Mouse (Mus musculus) limb, embryonic 14.5 days (tissue): ENCODE measurements at regions not wholly inside any gene's neighbourhood (a gene's known extent, or its start where the extent isn't known, plus 50 kb on each side); places are given as distances from the start of the nearest gene placed in this dataset.

Experiments used
- ATAC-seq: fragments of 200-750 bp; cut with Nextera tagmentation; 2 replicates; pipeline ENCODE4 v1.8.0; 2017; ENCODE audit warnings: low read depth, moderate number of reproducible peaks, moderate TSS enrichment; ENCODE audit not compliant: low FRiP score
- DNase-seq: peaks from one replicate; pipeline ENCODE4 v3.0.0-alpha.2; 2015; ENCODE audit warnings: low spot score
- H3K27ac ChIP-seq: fragments of 300-500 bp; sonication (generic); replicated peaks from 2 replicates; pipeline ENCODE4 v1.5.1; 2014; ENCODE audit warnings: low read depth, mild to moderate bottlenecking, low read length, moderate library complexity, mixed read lengths
- H3K27me3 ChIP-seq: fragments of 300-500 bp; sonication (generic); 2 replicates; pipeline ENCODE4 v1.6.1; 2014; ENCODE audit warnings: low read length, mixed read lengths; ENCODE audit not compliant: control insufficient read depth, insufficient read depth
- H3K36me3 ChIP-seq: fragments of 300-500 bp; sonication (generic); 2 replicates; pipeline ENCODE4 v1.6.1; 2014; ENCODE audit warnings: mild to moderate bottlenecking, low read length, moderate library complexity, mixed read lengths; ENCODE audit not compliant: control insufficient read depth, insufficient read depth
- H3K4me1 ChIP-seq: fragments of 300-500 bp; sonication (generic); 2 replicates; pipeline ENCODE4 v1.6.1; 2014; ENCODE audit warnings: antibody characterized with exemption, low read length, mixed read lengths; ENCODE audit not compliant: control insufficient read depth, insufficient read depth
- H3K4me2 ChIP-seq: fragments of 300-500 bp; sonication (generic); replicated peaks from 2 replicates; pipeline ENCODE4 v1.6.1; 2014; ENCODE audit warnings: low read depth, mild to moderate bottlenecking, low read length, moderate library complexity; ENCODE audit not compliant: severe bottlenecking
- H3K4me3 ChIP-seq: fragments of 300-500 bp; sonication (generic); replicated peaks from 2 replicates; pipeline ENCODE4 v1.5.1; 2014; ENCODE audit warnings: low read length
- H3K9ac ChIP-seq: fragments of 300-500 bp; sonication (generic); 2 replicates; pipeline ENCODE4 v1.6.1; 2014; ENCODE audit warnings: mild to moderate bottlenecking, low read depth, low read length, moderate library complexity; ENCODE audit not compliant: severe bottlenecking
- H3K9me3 ChIP-seq: fragments of 300-500 bp; sonication (generic); 2 replicates; pipeline ENCODE4 v1.6.1; 2016; ENCODE audit warnings: low read length; ENCODE audit not compliant: control insufficient read depth
- POLR2A ChIP-seq: fragments of 200-500 bp; IDR thresholded peaks from 2 replicates; pipeline ENCODE4 v1.8.0; 2012; ENCODE audit warnings: inconsistent platforms, mild to moderate bottlenecking, moderate library complexity, borderline replicate concordance; ENCODE audit not compliant: insufficient read depth, insufficient read length; ENCODE audit errors: extremely low read depth
- WGBS: fragments of 180-500 bp; shearing (Covaris S2); extraction: QIAGEN DNeasy Blood & Tissue Kit; methylation state at CpG from one replicate; pipeline ENCODE4 v1.1.7; 2014; 5-methylcytosine and 5-hydroxymethylcytosine counted together

DNA sequence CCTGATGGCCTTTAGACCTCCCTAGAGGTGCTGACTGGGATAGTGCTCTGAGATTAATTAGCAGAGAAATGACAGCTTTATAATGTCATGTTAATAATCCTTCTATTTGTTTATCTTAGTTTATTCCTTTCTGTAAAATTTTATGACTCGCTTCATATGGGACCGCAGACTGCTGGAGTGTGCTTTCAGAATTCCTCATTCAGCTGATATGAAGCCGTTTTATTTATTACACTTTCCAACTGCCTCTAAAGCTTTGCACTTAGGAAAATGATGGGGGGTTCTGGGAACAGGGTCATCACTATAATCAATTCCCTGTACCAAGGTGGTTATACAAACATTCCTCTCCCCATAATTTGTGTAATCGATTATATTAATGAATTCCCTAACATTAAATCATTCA is 211.6 kb upstream of the Tcerg1l start:
- no peak for ATAC-seq
- no peaks in the 10 kb centered on the region for H3K36me3 ChIP-seq
- no peak overlapping the region for H3K27ac ChIP-seq
- H3K4me2 ChIP-seq = no peak overlapping the region
- H3K9me3 ChIP-seq = no peaks in the 10 kb centered on the region
- no peak overlapping the region for H3K9ac ChIP-seq
- H3K4me1 ChIP-seq = no peaks in the 10 kb centered on the region
- no peaks in the 10 kb centered on the region for H3K27me3 ChIP-seq
- no peak for TF ChIP-seq POLR2A
- DNase-seq = no peak
- 62% methylated on average over 4 of the region's 4 CpGs for WGBS
- no peak overlapping the region for H3K4me3 ChIP-seq

DNA sequence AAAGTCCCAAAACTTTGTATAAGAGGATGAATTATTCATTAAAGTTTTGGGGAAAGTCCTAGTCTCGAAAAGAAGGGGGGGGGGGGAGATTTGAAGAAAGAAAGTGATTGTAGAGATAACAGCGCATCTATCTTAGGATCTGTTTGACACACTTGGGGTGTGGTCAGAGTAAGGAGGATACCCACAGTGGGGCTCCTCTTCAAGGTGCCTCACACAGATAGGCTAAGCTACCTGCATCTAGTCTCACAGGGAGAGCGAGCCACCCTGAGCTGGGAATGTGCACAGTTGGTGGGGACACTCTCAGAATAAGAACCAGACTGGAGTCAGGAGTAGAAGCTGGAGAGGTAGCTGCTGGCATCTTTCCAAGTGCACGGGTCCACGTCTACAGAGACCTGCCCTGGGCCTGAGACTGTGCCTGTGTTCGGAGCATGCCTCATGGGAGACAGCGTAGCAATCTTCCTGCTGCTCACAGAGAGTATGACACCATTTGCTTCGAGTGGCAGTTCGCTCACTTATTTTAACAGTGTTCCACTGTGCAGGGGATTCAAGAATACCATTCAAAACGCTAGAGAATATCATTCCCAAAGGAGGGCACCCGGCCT is 208.9 kb upstream of the Tcerg1l start:
- DNase-seq = no peak
- Histone ChIP-seq H3K9ac (no peak overlapping the region), H3K4me1 (no peaks in the 10 kb centered on the region), H3K36me3 (no peaks in the 10 kb centered on the region), H3K4me2 (no peak overlapping the region), H3K4me3 (no peak overlapping the region), H3K27me3 (no peaks in the 10 kb centered on the region), H3K27ac (no peak overlapping the region), H3K9me3 (no peaks in the 10 kb centered on the region)
- TF ChIP-seq POLR2A = no peak
- 72% methylated on average over 11 of the region's 11 CpGs for WGBS
- no peak for ATAC-seq

DNA sequence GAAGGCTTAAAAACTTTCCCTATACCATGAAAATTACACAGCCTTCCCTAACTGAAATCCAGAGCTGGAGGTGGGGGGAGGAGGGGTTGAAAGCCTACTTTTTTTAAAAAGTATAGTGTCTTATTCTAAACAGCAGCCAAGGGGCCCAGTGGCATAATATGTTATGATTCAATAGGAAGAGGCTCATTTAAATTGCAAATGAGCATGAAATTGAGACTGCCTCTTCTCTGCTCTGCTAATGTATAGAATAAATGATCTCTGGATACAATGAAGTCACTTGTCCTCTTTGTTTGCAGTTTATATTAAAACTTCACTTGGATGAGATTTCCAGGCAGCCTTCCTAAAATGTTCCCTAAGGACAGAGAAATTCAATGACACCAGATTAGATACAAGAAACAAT is 208.4 kb upstream of the Tcerg1l start:
- TF ChIP-seq POLR2A = no peak
- H3K9me3 ChIP-seq = no peaks in the 10 kb centered on the region
- no peak overlapping the region for H3K9ac ChIP-seq
- no peak for ATAC-seq
- H3K4me3 ChIP-seq = no peak overlapping the region
- H3K4me1 ChIP-seq = no peaks in the 10 kb centered on the region
- H3K27me3 ChIP-seq = no peaks in the 10 kb centered on the region
- DNase-seq = no peak
- H3K36me3 ChIP-seq = no peaks in the 10 kb centered on the region
- H3K27ac ChIP-seq = no peak overlapping the region
- no peak overlapping the region for H3K4me2 ChIP-seq

DNA sequence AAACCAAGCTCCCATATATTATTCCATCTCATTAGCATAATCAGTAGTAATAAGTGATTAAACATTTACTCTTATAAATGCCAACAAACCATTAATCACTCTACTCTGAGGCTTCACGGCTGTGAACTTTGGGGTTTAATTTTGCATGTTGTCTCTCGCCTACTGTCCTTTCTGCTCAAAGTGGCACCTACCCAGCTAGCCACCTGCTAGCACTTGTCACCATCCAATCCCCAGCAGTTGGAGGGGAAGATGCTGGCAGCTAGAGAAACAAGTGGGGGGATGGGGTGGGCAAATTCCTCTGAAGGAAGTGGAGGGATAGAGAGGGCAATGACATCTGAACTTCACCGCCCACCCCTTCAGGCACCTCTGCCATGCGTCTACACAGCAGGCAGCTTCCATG is 204.2 kb upstream of the Tcerg1l start:
- ATAC-seq (no peak), DNase-seq (no peak)
- Histone ChIP-seq H3K4me3 (no peak overlapping the region), H3K4me1 (no peaks in the 10 kb centered on the region), H3K9ac (no peak overlapping the region), H3K27ac (no peak overlapping the region), H3K4me2 (no peak overlapping the region), H3K27me3 (no peaks in the 10 kb centered on the region), H3K9me3 (no peaks in the 10 kb centered on the region), H3K36me3 (no peaks in the 10 kb centered on the region)
- no peak for TF ChIP-seq POLR2A
- 56% methylated on average over 4 of the region's 4 CpGs for WGBS

DNA sequence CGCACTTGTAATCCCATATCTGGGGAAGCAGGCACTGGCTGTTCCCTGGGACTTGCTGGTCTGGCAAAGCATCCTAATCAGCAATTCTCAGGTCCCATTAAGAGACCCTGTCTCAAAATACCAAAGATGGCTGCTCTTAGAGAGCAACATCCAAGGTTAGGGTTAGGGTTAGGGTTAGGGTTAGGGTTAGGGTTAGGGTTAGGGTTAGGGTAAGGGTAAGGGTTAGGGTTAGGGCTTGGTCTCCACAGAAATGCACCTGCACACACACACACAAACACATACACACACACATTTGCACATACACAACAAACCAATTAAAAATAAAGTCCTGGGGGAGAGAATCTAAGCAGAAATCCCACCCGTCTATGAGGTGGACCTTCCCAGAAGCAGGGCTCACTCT is 195.8 kb upstream of the Tcerg1l start:
- no peak for TF ChIP-seq POLR2A
- no peak overlapping the region for H3K4me3 ChIP-seq
- H3K4me2 ChIP-seq = no peak overlapping the region
- no peaks in the 10 kb centered on the region for H3K9me3 ChIP-seq
- no peaks in the 10 kb centered on the region for H3K27me3 ChIP-seq
- DNase-seq = no peak
- no peak overlapping the region for H3K27ac ChIP-seq
- no peak for ATAC-seq
- H3K9ac ChIP-seq = no peak overlapping the region
- no peaks in the 10 kb centered on the region for H3K36me3 ChIP-seq
- WGBS = 78% methylated on average over 2 of the region's 2 CpGs
- H3K4me1 ChIP-seq = peaks cover 7% of the 10 kb centered on the region; the same call in 1 of the 2 replicates

DNA sequence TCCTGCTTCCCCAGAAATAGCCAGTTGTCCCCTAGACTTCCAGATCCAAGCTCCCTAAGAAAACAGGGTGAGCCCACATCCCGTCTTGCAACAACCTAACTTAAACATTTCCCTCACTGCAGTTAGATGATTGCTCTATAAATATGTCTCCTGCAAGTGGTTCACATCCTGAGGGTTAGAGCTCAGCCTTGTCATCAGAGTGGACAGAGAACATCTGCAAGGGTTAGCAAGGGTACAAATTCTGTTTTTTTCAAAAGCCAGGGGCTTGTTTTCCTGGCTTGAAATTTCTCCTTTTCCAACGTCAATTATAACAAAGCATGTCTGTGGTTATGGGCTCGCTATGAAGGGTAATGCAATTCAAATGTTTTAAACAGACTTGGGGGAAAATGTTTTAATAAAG is 169.8 kb upstream of the Tcerg1l start:
- Histone ChIP-seq H3K27me3 (no peaks in the 10 kb centered on the region), H3K9ac (no peak overlapping the region), H3K4me1 (no peaks in the 10 kb centered on the region), H3K36me3 (no peaks in the 10 kb centered on the region), H3K4me3 (no peak overlapping the region), H3K27ac (no peak overlapping the region), H3K4me2 (no peak overlapping the region), H3K9me3 (no peaks in the 10 kb centered on the region)
- ATAC-seq (no peak), DNase-seq (no peak)
- 59% methylated on average over 3 of the region's 3 CpGs for WGBS
- no peak for TF ChIP-seq POLR2A
